Mouse (Mus musculus): ENCODE results near the gene Opcml. TPM values are rescaled to one million over a fixed set of nuclear protein-coding genes. Genes with fewer than 3 reads are reported as not detected.
A peak's percentile ranks its signal among the peaks of the same experiment; 100 is the strongest.

The Opcml gene
- total RNA-seq, 2 experiments from 2014 or later = 365 to 394 TPM

- intact Hi-C loops (cut with DNase I) = no loop called here
- DNase-seq (ENCODE audit: low spot score in 2 of 2) = no peak
These were observed 311.4 kb downstream of the Opcml start for GRCm38 (mm10) chr9:28101981-28102380.

- intact Hi-C loops (cut with DNase I) = no loop called here
- no peak for DNase-seq (ENCODE audit: low spot score in 2 of 2)
These were observed 331.3 kb downstream of the Opcml start for GRCm38 (mm10) chr9:28121858-28122257.

- intact Hi-C loops (cut with DNase I) = no loop called here
- DNase-seq (ENCODE audit: low spot score in 2 of 2) = no peak
These were observed 338.2 kb downstream of the Opcml start for GRCm38 (mm10) chr9:28128735-28129134.

- intact Hi-C loops (cut with DNase I) = no loop called here
- no peak for DNase-seq (ENCODE audit: low spot score in 2 of 2)
These were observed 340.9 kb downstream of the Opcml start for GRCm38 (mm10) chr9:28131521-28131920.

GRCm38 (mm10) chr9:28136614-28137013, 346.0 kb downstream of the Opcml start:
- intact Hi-C loops (cut with DNase I) = no loop called here
- DNase-seq (ENCODE audit: low spot score in 2 of 2) = no peak

- peak in 1 of 2 experiments; percentile 31 for DNase-seq (ENCODE audit: low spot score in 2 of 2)
- intact Hi-C loops (cut with DNase I) = no loop called here
These were observed 349.5 kb downstream of the Opcml start for GRCm38 (mm10) chr9:28139957-28140597.

GRCm38 (mm10) chr9:28149507-28149906, 358.9 kb downstream of the Opcml start:
- intact Hi-C loops (cut with DNase I) = no loop called here
- no peak for DNase-seq (ENCODE audit: low spot score in 2 of 2)

GRCm38 (mm10) chr9:28153748-28154147, 363.2 kb downstream of the Opcml start:
- no peak for DNase-seq (ENCODE audit: low spot score in 2 of 2)
- intact Hi-C loops (cut with DNase I) = no loop called here

GRCm38 (mm10) chr9:28157092-28157491, 366.5 kb downstream of the Opcml start:
- intact Hi-C loops (cut with DNase I) = no loop called here
- no peak for DNase-seq (ENCODE audit: low spot score in 2 of 2)

GRCm38 (mm10) chr9:28160953-28161352, 370.4 kb downstream of the Opcml start:
- intact Hi-C loops (cut with DNase I) = no loop called here
- no peak for DNase-seq (ENCODE audit: low spot score in 2 of 2)

GRCm38 (mm10) chr9:28163946-28164345, 373.4 kb downstream of the Opcml start:
- intact Hi-C loops (cut with DNase I) = no loop called here
- no peak for DNase-seq (ENCODE audit: low spot score in 2 of 2)

- peak; percentile 58 to 59 for DNase-seq (ENCODE audit: low spot score in 2 of 2)
- intact Hi-C loops (cut with DNase I) = no loop called here
These were observed 381.3 kb downstream of the Opcml start for GRCm38 (mm10) chr9:28171890-28172289.

GRCm38 (mm10) chr9:28177052-28177451, 386.5 kb downstream of the Opcml start:
- no peak for DNase-seq (ENCODE audit: low spot score in 2 of 2)

GRCm38 (mm10) chr9:28178123-28178887, 387.7 kb downstream of the Opcml start:
- intact Hi-C loops (cut with DNase I) = no loop called here
- DNase-seq (ENCODE audit: low spot score in 2 of 2) = no peak

More at GRCm38 (mm10) chr9:28177052-28177451, 386.5 kb downstream of the Opcml start:
- intact Hi-C loops (cut with DNase I) = no loop called here

- DNase-seq (ENCODE audit: low spot score in 2 of 2) = no peak
- intact Hi-C loops (cut with DNase I) = no loop called here
These were observed 391.3 kb downstream of the Opcml start for GRCm38 (mm10) chr9:28181916-28182315.

- DNase-seq (ENCODE audit: low spot score in 2 of 2) = no peak
- intact Hi-C loops (cut with DNase I) = no loop called here
These were observed 399.7 kb downstream of the Opcml start for GRCm38 (mm10) chr9:28190226-28190625.

- intact Hi-C loops (cut with DNase I) = no loop called here
- DNase-seq (ENCODE audit: low spot score in 2 of 2) = no peak
These were observed 400.2 kb downstream of the Opcml start for GRCm38 (mm10) chr9:28190751-28191150.

- no peak for DNase-seq (ENCODE audit: low spot score in 2 of 2)
- intact Hi-C loops (cut with DNase I) = loop anchor here (5.0 kb wide), 1 partner anchor 784 kb away; no protein-coding TSS in a partner anchor
These were observed 406.0 kb downstream of the Opcml start for GRCm38 (mm10) chr9:28196550-28196949.

- no peak for DNase-seq (ENCODE audit: low spot score in 2 of 2)
- intact Hi-C loops (cut with DNase I) = loop anchor here (5.0 kb wide), 1 partner anchor 785 kb away; no protein-coding TSS in a partner anchor
These were observed 406.5 kb downstream of the Opcml start for GRCm38 (mm10) chr9:28197061-28197460.

GRCm38 (mm10) chr9:28197631-28198030, 407.1 kb downstream of the Opcml start:
- DNase-seq (ENCODE audit: low spot score in 2 of 2) = peak; percentile 64 to 77
- intact Hi-C loops (cut with DNase I) = loop anchor here (5.0 kb wide), 1 partner anchor 785 kb away; no protein-coding TSS in a partner anchor
